Mouse (Mus musculus) thymus, adult 2 months (tissue): ENCODE measurements around the gene Clcn2. TPM values are rescaled to one million over a fixed set of nuclear protein-coding genes. Genes with fewer than 3 reads are reported as not detected.

Experiments
- DNase-seq: peaks from one replicate; pipeline ENCODE4 v3.0.0; 2021
- H3K27ac ChIP-seq: fragments of 200-500 bp; 2 replicates; pipeline ENCODE4 v1.5.1; 2012; ENCODE audit warnings: low read length, control low read depth; ENCODE audit not compliant: control insufficient read depth, insufficient read depth
- H3K27me3 ChIP-seq: fragments of 200-500 bp; 2 replicates; pipeline ENCODE4 v1.6.1; 2012; ENCODE audit warnings: mild to moderate bottlenecking, low read length, moderate library complexity, mixed read lengths; ENCODE audit not compliant: control insufficient read depth, insufficient read depth
- H3K36me3 ChIP-seq: fragments of 200-500 bp; 2 replicates; pipeline ENCODE4 v1.6.1; 2012; ENCODE audit warnings: mild to moderate bottlenecking, low read length, moderate library complexity; ENCODE audit not compliant: control insufficient read depth, insufficient read depth
- H3K4me1 ChIP-seq: fragments of 200-500 bp; replicated peaks from 2 replicates; pipeline ENCODE4 v1.6.1; 2012; ENCODE audit warnings: low read length; ENCODE audit not compliant: control insufficient read depth, insufficient read depth
- H3K4me3 ChIP-seq: fragments of 200-500 bp; 2 replicates; pipeline ENCODE4 v1.5.1; 2012; ENCODE audit warnings: mild to moderate bottlenecking, low read length, control low read depth, moderate library complexity; ENCODE audit not compliant: control insufficient read depth, insufficient read depth
- CTCF ChIP-seq: fragments of 200-500 bp; IDR thresholded peaks from 2 replicates; pipeline ENCODE4 v1.5.1; 2012; ENCODE audit warnings: mild to moderate bottlenecking, control low read depth, low read length, moderate library complexity, borderline replicate concordance; ENCODE audit not compliant: control insufficient read depth, poor library complexity, insufficient read depth; ENCODE audit errors: extremely low read depth
- POLR2A ChIP-seq: fragments of 200-500 bp; IDR thresholded peaks from 2 replicates; pipeline ENCODE4 v1.6.1; 2012; ENCODE audit warnings: mild to moderate bottlenecking, low read length, control low read depth, moderate library complexity; ENCODE audit not compliant: control insufficient read depth, poor library complexity, insufficient read depth; ENCODE audit errors: extremely low read depth
- whole genome bisulfite sequencing: fragments of 180-500 bp; shearing (Covaris S2); methylation state at CpG from one replicate; pipeline ENCODE4 v1.1.7; 2018; 5-methylcytosine and 5-hydroxymethylcytosine counted together
- polyA plus RNA-seq: library from polyadenylated mRNA; depleted of rRNA; stranded (reverse); fragments of >200 nt; gene quantifications from 2 replicates; pipeline ENCODE4 v1.2.3, GENCODE M21; 2012

Clcn2 gene
- polyA plus RNA-seq, 1 experiment: 42.1 TPM

- Histone ChIP-seq H3K4me1 (peaks cover 17% of the 10 kb centered on the region), H3K27ac (no peak overlapping the region), H3K27me3 (no peaks in the 10 kb centered on the region), H3K36me3 (no peaks in the 10 kb centered on the region), H3K4me3 (peak overlapping the region; percentile 67)
- TF ChIP-seq CTCF: no peak
- no peak for TF ChIP-seq POLR2A
- no peak for DNase-seq
- 4% methylated on average over 12 of the region's 12 CpGs for WGBS
These were observed 2.0 kb downstream of the Clcn2 start for GRCm38 (mm10) chr16:20715566-20715965.

GRCm38 (mm10) chr16:20715161-20715560 lies 2.4 kb downstream of the Clcn2 start:
- WGBS: 93% methylated on average over 2 of the region's 2 CpGs

GRCm38 (mm10) chr16:20714307-20715080 lies 3.1 kb downstream of the Clcn2 start:
- 91% methylated on average over 11 of the region's 11 CpGs for WGBS
- DNase-seq: no peak
- Histone ChIP-seq H3K4me3 (no peak overlapping the region), H3K36me3 (no peaks in the 10 kb centered on the region), H3K4me1 (peaks cover 17% of the 10 kb centered on the region), H3K27me3 (no peaks in the 10 kb centered on the region), H3K27ac (no peak overlapping the region)
- TF ChIP-seq CTCF (no peak), POLR2A (no peak)

More at GRCm38 (mm10) chr16:20715161-20715560, 2.4 kb downstream of the Clcn2 start:
- DNase-seq: no peak
- Histone ChIP-seq H3K27ac (no peak overlapping the region), H3K27me3 (no peaks in the 10 kb centered on the region), H3K4me1 (peaks cover 17% of the 10 kb centered on the region), H3K4me3 (no peak overlapping the region), H3K36me3 (no peaks in the 10 kb centered on the region)
- no peak for TF ChIP-seq CTCF
- no peak for TF ChIP-seq POLR2A

DNA sequence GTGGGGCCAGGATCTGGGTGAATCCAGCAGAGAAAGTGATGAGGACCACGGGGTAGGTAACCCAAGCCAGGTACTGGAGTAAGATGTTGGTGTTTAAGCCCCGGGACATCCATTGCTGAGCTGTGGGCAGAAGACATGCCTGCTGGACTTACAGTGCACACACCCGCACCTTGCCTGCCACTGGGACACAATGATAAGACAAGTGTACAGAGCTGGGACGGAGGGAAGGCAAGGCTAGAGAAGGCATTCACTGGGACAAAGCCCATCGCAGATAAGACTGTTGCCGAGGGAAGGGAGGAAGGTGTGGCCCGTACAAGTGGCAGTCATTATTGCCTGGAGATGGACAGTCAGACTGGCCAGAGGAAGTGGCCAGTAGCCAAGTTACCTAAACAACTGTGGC lies 4.7 kb downstream of the Clcn2 start:
- no peak overlapping the region for H3K27ac ChIP-seq
- no peaks in the 10 kb centered on the region for H3K27me3 ChIP-seq
- H3K4me1 ChIP-seq: peaks cover 14% of the 10 kb centered on the region
- H3K36me3 ChIP-seq: no peaks in the 10 kb centered on the region
- TF ChIP-seq POLR2A (no peak), CTCF (no peak)
- no peak for DNase-seq
- no peak overlapping the region for H3K4me3 ChIP-seq
- WGBS: 98% methylated on average over 7 of the region's 7 CpGs

- Histone ChIP-seq H3K36me3 (no peaks in the 10 kb centered on the region), H3K4me1 (peaks cover 13% of the 10 kb centered on the region), H3K4me3 (no peak overlapping the region), H3K27ac (no peak overlapping the region), H3K27me3 (no peaks in the 10 kb centered on the region)
- no peak for DNase-seq
- TF ChIP-seq POLR2A: no peak
- 92% methylated on average over 9 of the region's 9 CpGs for WGBS
These were observed 5.4 kb downstream of the Clcn2 start for GRCm38 (mm10) chr16:20712190-20712589.

GRCm38 (mm10) chr16:20710810-20711209 lies 6.7 kb downstream of the Clcn2 start:
- WGBS: 85% methylated on average over 4 of the region's 4 CpGs
- Histone ChIP-seq H3K4me1 (peaks cover 8% of the 10 kb centered on the region), H3K27ac (no peak overlapping the region), H3K4me3 (no peak overlapping the region), H3K27me3 (no peaks in the 10 kb centered on the region), H3K36me3 (no peaks in the 10 kb centered on the region)
- no peak for TF ChIP-seq POLR2A
- no peak for TF ChIP-seq CTCF
- no peak for DNase-seq
